Mouse (Mus musculus) heart, adult 2 months (tissue): Measurements from ENCODE around the gene Pknox2.

ENCODE experiments used
- CTCF ChIP-seq: fragments of 200-600 bp; IDR thresholded peaks from 2 replicates; pipeline ENCODE4 v1.8.1; 2022; ENCODE audit warnings: antibody characterized with exemption, mild to moderate bottlenecking, moderate library complexity
- EP300 ChIP-seq: fragments of 200-500 bp; IDR thresholded peaks from 2 replicates; pipeline ENCODE4 v1.6.1; 2011; ENCODE audit warnings: low read depth, low read length, control low read depth; ENCODE audit not compliant: insufficient read depth

DNA sequence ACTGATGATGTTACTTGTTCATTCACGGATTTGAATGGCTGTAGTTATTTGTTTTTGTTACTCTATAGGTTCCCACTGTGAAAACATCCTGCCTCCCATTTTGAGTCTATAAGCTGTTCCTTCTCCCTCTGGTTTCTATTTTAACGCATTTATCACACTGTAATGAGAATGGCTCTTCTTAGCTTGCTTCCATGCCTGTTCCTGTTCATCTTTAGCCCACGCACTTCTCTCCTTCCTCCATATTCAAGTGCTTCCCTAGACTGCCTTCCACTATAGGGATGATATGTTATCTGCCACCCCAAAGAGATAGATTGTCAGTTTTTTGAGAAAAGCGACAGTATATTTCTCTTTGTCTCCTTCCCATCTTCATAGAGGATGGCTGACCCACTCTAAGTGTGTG, 246.7 kb downstream of the Pknox2 start:
- TF ChIP-seq CTCF (no peak), EP300 (no peak)
